Mouse (Mus musculus): ENCODE measurements around the gene Klf12. TPM values are rescaled to one million over a fixed set of nuclear protein-coding genes. Genes with fewer than 3 reads are reported as not detected.

Klf12 gene
- polyA plus RNA-seq, 1 experiment, result 1.4 TPM

GRCm38 (mm10) chr14:100187372-100187771, 97.1 kb downstream of the Klf12 start:
- TF ChIP-seq SRF (IDR thresholded peaks at IDR 0.05; ENCODE audit: control insufficient read depth, insufficient read length, low read depth) (no peak), POLR2AphosphoS2 (IDR thresholded peaks at IDR 0.05; ENCODE audit: insufficient read length, low read depth) (no peak), TCF3 (IDR thresholded peaks at IDR 0.05; ENCODE audit: insufficient read length, low read depth) (no peak), MYOG (IDR thresholded peaks at IDR 0.05; ENCODE audit: control insufficient read depth in 1 of 3, insufficient read depth in 1 of 3, insufficient read length in 2 of 3, low read depth in 2 of 3) (no peak), E2F4 (IDR thresholded peaks at IDR 0.05; ENCODE audit: insufficient read depth) (no peak), MYOD1 (IDR thresholded peaks at IDR 0.05; ENCODE audit: control insufficient read depth in 1 of 3, insufficient read length in 2 of 3, low read depth in 2 of 3) (no peak), TCF12 (IDR thresholded peaks at IDR 0.05; ENCODE audit: insufficient read depth, poor library complexity, severe bottlenecking) (no peak), REST (IDR thresholded peaks at IDR 0.05; ENCODE audit: insufficient read depth, insufficient read length) (no peak), POLR2A (IDR thresholded peaks at IDR 0.05; ENCODE audit: insufficient read length, low read depth) (no peak), MAX (IDR thresholded peaks at IDR 0.05; ENCODE audit: low read depth) (no peak), CEBPB (IDR thresholded peaks at IDR 0.05; ENCODE audit: insufficient read depth, poor library complexity, severe bottlenecking) (no peak), USF1 (IDR thresholded peaks at IDR 0.05; ENCODE audit: low read depth) (no peak)
- H3K4me2 ChIP-seq (ENCODE audit: low read depth), result no peak overlapping the region
- H3K27me3 ChIP-seq (ENCODE audit: control insufficient read depth, insufficient read depth, insufficient read length), result no peaks in the 10 kb centered on the region
- no peak overlapping the region for H3K4me3 ChIP-seq
- no peak overlapping the region for H3ac ChIP-seq (ENCODE audit: control insufficient read depth, insufficient read length)
- no peaks in the 10 kb centered on the region for H3K79me2 ChIP-seq (ENCODE audit: control insufficient read depth, insufficient read depth)
- no peaks in the 10 kb centered on the region for H3K36me3 ChIP-seq (ENCODE audit: control insufficient read depth, insufficient read depth)

GRCm38 (mm10) chr14:100177796-100178195, 106.7 kb downstream of the Klf12 start:
- no peaks in the 10 kb centered on the region for H3K27me3 ChIP-seq (ENCODE audit: control insufficient read depth, insufficient read depth, insufficient read length)
- no peaks in the 10 kb centered on the region for H3K79me2 ChIP-seq (ENCODE audit: control insufficient read depth, insufficient read depth)
- H3ac ChIP-seq (ENCODE audit: control insufficient read depth, insufficient read length), result no peak overlapping the region
- no peaks in the 10 kb centered on the region for H3K36me3 ChIP-seq (ENCODE audit: control insufficient read depth, insufficient read depth)
- H3K4me2 ChIP-seq (ENCODE audit: low read depth), result no peak overlapping the region
- no peak overlapping the region for H3K4me3 ChIP-seq
- TF ChIP-seq SRF (IDR thresholded peaks at IDR 0.05; ENCODE audit: control insufficient read depth, insufficient read length, low read depth) (no peak), TCF3 (IDR thresholded peaks at IDR 0.05; ENCODE audit: insufficient read length, low read depth) (no peak), USF1 (IDR thresholded peaks at IDR 0.05; ENCODE audit: low read depth) (no peak), MAX (IDR thresholded peaks at IDR 0.05; ENCODE audit: low read depth) (no peak), E2F4 (IDR thresholded peaks at IDR 0.05; ENCODE audit: insufficient read depth) (no peak), TCF12 (IDR thresholded peaks at IDR 0.05; ENCODE audit: insufficient read depth, poor library complexity, severe bottlenecking) (no peak), POLR2A (IDR thresholded peaks at IDR 0.05; ENCODE audit: insufficient read length, low read depth) (no peak), CEBPB (IDR thresholded peaks at IDR 0.05; ENCODE audit: insufficient read depth, poor library complexity, severe bottlenecking) (no peak), POLR2AphosphoS2 (IDR thresholded peaks at IDR 0.05; ENCODE audit: insufficient read length, low read depth) (no peak), MYOD1 (IDR thresholded peaks at IDR 0.05; ENCODE audit: control insufficient read depth in 1 of 3, insufficient read length in 2 of 3, low read depth in 2 of 3) (no peak), REST (IDR thresholded peaks at IDR 0.05; ENCODE audit: insufficient read depth, insufficient read length) (no peak), MYOG (IDR thresholded peaks at IDR 0.05; ENCODE audit: control insufficient read depth in 1 of 3, insufficient read depth in 1 of 3, insufficient read length in 2 of 3, low read depth in 2 of 3) (no peak)

GRCm38 (mm10) chr14:100165075-100165474, 119.4 kb downstream of the Klf12 start:
- H3K36me3 ChIP-seq (ENCODE audit: control insufficient read depth, insufficient read depth), result no peaks in the 10 kb centered on the region
- TF ChIP-seq TCF12 (IDR thresholded peaks at IDR 0.05; ENCODE audit: insufficient read depth, poor library complexity, severe bottlenecking) (no peak), TCF3 (IDR thresholded peaks at IDR 0.05; ENCODE audit: insufficient read length, low read depth) (no peak), MYOG (IDR thresholded peaks at IDR 0.05; ENCODE audit: control insufficient read depth in 1 of 3, insufficient read depth in 1 of 3, insufficient read length in 2 of 3, low read depth in 2 of 3) (no peak), SRF (IDR thresholded peaks at IDR 0.05; ENCODE audit: control insufficient read depth, insufficient read length, low read depth) (no peak), REST (IDR thresholded peaks at IDR 0.05; ENCODE audit: insufficient read depth, insufficient read length) (no peak), POLR2A (IDR thresholded peaks at IDR 0.05; ENCODE audit: insufficient read length, low read depth) (no peak), MAX (IDR thresholded peaks at IDR 0.05; ENCODE audit: low read depth) (no peak), E2F4 (IDR thresholded peaks at IDR 0.05; ENCODE audit: insufficient read depth) (no peak), USF1 (IDR thresholded peaks at IDR 0.05; ENCODE audit: low read depth) (no peak), MYOD1 (IDR thresholded peaks at IDR 0.05; ENCODE audit: control insufficient read depth in 1 of 3, insufficient read length in 2 of 3, low read depth in 2 of 3) (no peak), POLR2AphosphoS2 (IDR thresholded peaks at IDR 0.05; ENCODE audit: insufficient read length, low read depth) (no peak), CEBPB (IDR thresholded peaks at IDR 0.05; ENCODE audit: insufficient read depth, poor library complexity, severe bottlenecking) (no peak)
- H3ac ChIP-seq (ENCODE audit: control insufficient read depth, insufficient read length), result no peak overlapping the region
- no peaks in the 10 kb centered on the region for H3K27me3 ChIP-seq (ENCODE audit: control insufficient read depth, insufficient read depth, insufficient read length)
- H3K4me3 ChIP-seq, result no peak overlapping the region
- no peaks in the 10 kb centered on the region for H3K79me2 ChIP-seq (ENCODE audit: control insufficient read depth, insufficient read depth)
- H3K4me2 ChIP-seq (ENCODE audit: low read depth), result no peak overlapping the region

GRCm38 (mm10) chr14:100156639-100157038, 127.8 kb downstream of the Klf12 start:
- Histone ChIP-seq H3K36me3 (ENCODE audit: control insufficient read depth, insufficient read depth) (no peaks in the 10 kb centered on the region), H3ac (ENCODE audit: control insufficient read depth, insufficient read length) (no peak overlapping the region), H3K79me2 (ENCODE audit: control insufficient read depth, insufficient read depth) (no peaks in the 10 kb centered on the region), H3K4me2 (ENCODE audit: low read depth) (no peak overlapping the region), H3K4me3 (no peak overlapping the region), H3K27me3 (ENCODE audit: control insufficient read depth, insufficient read depth, insufficient read length) (no peaks in the 10 kb centered on the region)
- TF ChIP-seq POLR2AphosphoS2 (IDR thresholded peaks at IDR 0.05; ENCODE audit: insufficient read length, low read depth), result no peak

GRCm38 (mm10) chr14:100147666-100148065, 136.8 kb downstream of the Klf12 start:
- TF ChIP-seq USF1 (IDR thresholded peaks at IDR 0.05; ENCODE audit: low read depth) (no peak), POLR2A (IDR thresholded peaks at IDR 0.05; ENCODE audit: insufficient read length, low read depth) (no peak), TCF12 (IDR thresholded peaks at IDR 0.05; ENCODE audit: insufficient read depth, poor library complexity, severe bottlenecking) (no peak), MYOG (IDR thresholded peaks at IDR 0.05; ENCODE audit: control insufficient read depth in 1 of 3, insufficient read depth in 1 of 3, insufficient read length in 2 of 3, low read depth in 2 of 3) (no peak), POLR2AphosphoS2 (IDR thresholded peaks at IDR 0.05; ENCODE audit: insufficient read length, low read depth) (no peak), SRF (IDR thresholded peaks at IDR 0.05; ENCODE audit: control insufficient read depth, insufficient read length, low read depth) (no peak), CEBPB (IDR thresholded peaks at IDR 0.05; ENCODE audit: insufficient read depth, poor library complexity, severe bottlenecking) (no peak), TCF3 (IDR thresholded peaks at IDR 0.05; ENCODE audit: insufficient read length, low read depth) (no peak), REST (IDR thresholded peaks at IDR 0.05; ENCODE audit: insufficient read depth, insufficient read length) (no peak)

More at GRCm38 (mm10) chr14:100147666-100148065, 136.8 kb downstream of the Klf12 start:
- H3K36me3 ChIP-seq (ENCODE audit: control insufficient read depth, insufficient read depth), result no peaks in the 10 kb centered on the region
- no peak overlapping the region for H3K4me2 ChIP-seq (ENCODE audit: low read depth)
- no peaks in the 10 kb centered on the region for H3K79me2 ChIP-seq (ENCODE audit: control insufficient read depth, insufficient read depth)
- H3ac ChIP-seq (ENCODE audit: control insufficient read depth, insufficient read length), result no peak overlapping the region
- no peaks in the 10 kb centered on the region for H3K27me3 ChIP-seq (ENCODE audit: control insufficient read depth, insufficient read depth, insufficient read length)
- H3K4me3 ChIP-seq, result no peak overlapping the region
